Mouse (Mus musculus) hindbrain, embryonic 12.5 days (tissue): ENCODE measurements around the gene Lcn4. TPM values are rescaled to one million over a fixed set of nuclear protein-coding genes. Genes with fewer than 3 reads are reported as not detected.

ENCODE experiments used
- ATAC-seq: fragments of 200-750 bp; cut with Nextera tagmentation; 2 replicates; pipeline ENCODE4 v1.8.0; 2017; ENCODE audit warnings: moderate TSS enrichment; ENCODE audit not compliant: low FRiP score
- H3K27ac ChIP-seq: fragments of 300-500 bp; sonication (generic); 2 replicates; pipeline ENCODE4 v1.5.1; 2016; ENCODE audit warnings: mild to moderate bottlenecking
- H3K27me3 ChIP-seq: fragments of 300-500 bp; sonication (generic); 2 replicates; pipeline ENCODE4 v1.6.1; 2016; ENCODE audit warnings: mild to moderate bottlenecking
- H3K36me3 ChIP-seq: fragments of 300-500 bp; sonication (generic); 2 replicates; pipeline ENCODE4 v1.6.1; 2016; ENCODE audit warnings: mild to moderate bottlenecking
- H3K4me1 ChIP-seq: fragments of 300-500 bp; sonication (generic); 2 replicates; pipeline ENCODE4 v1.6.1; 2016
- H3K4me2 ChIP-seq: fragments of 300-500 bp; sonication (generic); replicated peaks from 2 replicates; pipeline ENCODE4 v1.6.1; 2016; ENCODE audit warnings: mild to moderate bottlenecking
- H3K4me3 ChIP-seq: fragments of 300-500 bp; sonication (generic); 2 replicates; pipeline ENCODE4 v1.5.1; 2016; ENCODE audit warnings: mild to moderate bottlenecking
- H3K9ac ChIP-seq: fragments of 300-500 bp; sonication (generic); 2 replicates; pipeline ENCODE4 v1.6.1; 2016; ENCODE audit warnings: mild to moderate bottlenecking, moderate library complexity
- H3K9me3 ChIP-seq: fragments of 300-500 bp; sonication (generic); replicated peaks from 2 replicates; pipeline ENCODE4 v1.6.1; 2016; ENCODE audit warnings: mild to moderate bottlenecking
- WGBS: fragments of 180-500 bp; shearing (Covaris S2); methylation state at CpG from one replicate; pipeline ENCODE4 v1.1.7; 2016; 5-methylcytosine and 5-hydroxymethylcytosine counted together
- polyA plus RNA-seq: library from polyadenylated mRNA; unstranded; fragments of >200 nt; fragmentation: Nextera tagmentation; extraction: Ambion mirVana; gene quantifications from 2 replicates; pipeline ENCODE4 v1.2.1, GENCODE M21; 2016

The Lcn4 gene
- polyA plus RNA-seq, 1 experiment from 2014 or later: not detected

GRCm38 (mm10) chr2:26632541-26633395, 38.3 kb downstream of the Lcn4 start:
- whole genome bisulfite sequencing: 77% methylated on average over 16 of the region's 16 CpGs
- no peak overlapping the region for H3K27ac ChIP-seq
- no peak overlapping the region for H3K4me3 ChIP-seq
- no peaks in the 10 kb centered on the region for H3K27me3 ChIP-seq
- peak overlapping the region; percentile 28 for H3K9ac ChIP-seq
- H3K9me3 ChIP-seq: no peaks in the 10 kb centered on the region
- peak overlapping the region; percentile 13; the same call in 1 of the 2 replicates for H3K4me2 ChIP-seq
- H3K4me1 ChIP-seq: peaks cover 48% of the 10 kb centered on the region
- peaks cover 50% of the 10 kb centered on the region for H3K36me3 ChIP-seq
- no peak for ATAC-seq

GRCm38 (mm10) chr2:26628792-26629437, 42.2 kb downstream of the Lcn4 start:
- peak overlapping the region; percentile 93 for H3K9ac ChIP-seq
- H3K4me2 ChIP-seq: peak overlapping the region; percentile 82
- H3K27ac ChIP-seq: peak overlapping the region; percentile 79
- H3K27me3 ChIP-seq: no peaks in the 10 kb centered on the region
- H3K36me3 ChIP-seq: peaks cover 12% of the 10 kb centered on the region; the same call in 1 of the 2 replicates
- H3K4me1 ChIP-seq: peaks cover 34% of the 10 kb centered on the region
- ATAC-seq: peak; percentile 53
- H3K9me3 ChIP-seq: no peaks in the 10 kb centered on the region
- 18% methylated on average over 5 of the region's 5 CpGs for WGBS
- peak overlapping the region; percentile 68 for H3K4me3 ChIP-seq

DNA sequence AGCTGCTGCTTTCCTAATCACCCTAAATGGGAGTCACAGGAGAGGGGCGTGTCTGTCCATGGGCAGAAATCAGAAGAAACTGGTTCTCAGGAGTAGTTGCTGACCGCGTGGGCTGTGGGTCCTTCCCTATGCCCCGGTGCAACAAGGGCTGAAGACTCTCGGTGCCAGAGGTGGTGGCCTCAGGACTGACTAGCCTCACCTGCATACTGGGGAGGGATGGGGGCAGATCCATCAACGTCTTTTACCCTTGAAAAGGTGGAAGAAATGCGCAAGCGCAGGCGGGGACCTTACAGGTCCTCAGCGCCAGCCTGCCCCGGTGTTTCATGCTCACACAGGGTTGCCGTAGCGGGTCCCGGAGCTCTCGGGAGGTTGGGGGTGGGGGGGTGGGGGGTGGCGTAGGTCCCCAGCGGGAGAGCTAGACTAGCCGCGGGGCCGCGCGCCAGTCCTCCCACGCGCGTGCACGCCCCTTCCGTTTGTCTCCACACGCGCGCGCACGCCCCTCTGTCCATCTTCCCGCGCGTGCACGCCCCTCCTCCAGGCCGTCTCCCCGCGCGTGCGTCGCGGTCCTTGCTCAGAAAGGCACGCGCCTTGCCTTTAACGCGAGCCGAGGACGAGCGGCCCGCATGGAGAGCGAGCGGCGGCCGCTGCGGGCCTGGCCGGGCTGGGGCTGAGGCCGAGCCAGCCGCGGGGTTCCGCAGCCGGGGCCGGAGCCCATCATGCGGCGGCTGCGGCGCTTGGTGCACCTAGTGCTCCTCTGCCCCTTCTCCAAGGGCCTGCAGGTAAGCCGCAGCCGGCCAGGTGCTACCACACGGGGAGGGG, 43.0 kb downstream of the Lcn4 start, which contains the start of gene Fam69b:
Gene Fam69b, plus strand, starts transcription at position 537 of the 819 bp plus-strand sequence.
- peak; percentile 78 for ATAC-seq
- Histone ChIP-seq H3K9ac (peak within 1 kb of the TSS; percentile 93), H3K4me3 (peak within 1 kb of the TSS; percentile 68), H3K4me2 (peak within 1 kb of the TSS; percentile 82), H3K4me1 (peaks cover 34% of the 10 kb centered on the region), H3K9me3 (no peaks in the 10 kb centered on the region), H3K27ac (peak within 1 kb of the TSS; percentile 79), H3K36me3 (peaks cover 11% of the 10 kb centered on the region; the same call in 1 of the 2 replicates), H3K27me3 (no peaks in the 10 kb centered on the region)
- under 1% methylated on average over 54 of the region's 70 CpGs for WGBS

DNA sequence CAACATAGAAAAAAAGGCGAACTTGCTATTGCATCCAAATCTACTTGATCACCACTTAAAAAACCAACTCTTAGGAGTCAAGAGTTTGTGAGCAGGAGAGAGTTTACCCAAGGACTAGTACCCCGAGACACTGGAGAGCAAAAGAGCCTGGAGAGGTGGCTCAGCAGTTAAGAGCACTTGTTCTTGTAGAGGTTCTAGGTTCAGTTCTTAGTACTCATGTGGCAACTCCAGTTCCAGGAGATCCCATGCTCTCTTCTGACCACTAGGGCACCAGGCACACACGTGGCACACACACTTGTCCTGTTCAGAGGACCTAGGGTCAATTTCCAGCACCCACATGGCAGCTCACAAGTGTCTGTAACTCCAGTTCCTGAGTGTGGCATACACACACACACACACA, 45.0 kb downstream of the Lcn4 start:
- no peaks in the 10 kb centered on the region for H3K27me3 ChIP-seq
- H3K36me3 ChIP-seq: peaks cover 4% of the 10 kb centered on the region; the same call in 1 of the 2 replicates
- no peak overlapping the region for H3K27ac ChIP-seq
- no peak overlapping the region for H3K4me3 ChIP-seq
- ATAC-seq: no peak
- H3K9me3 ChIP-seq: no peaks in the 10 kb centered on the region
- H3K9ac ChIP-seq: no peak overlapping the region
- no peak overlapping the region for H3K4me2 ChIP-seq
- peaks cover 23% of the 10 kb centered on the region for H3K4me1 ChIP-seq
- 71% methylated on average over 3 of the region's 3 CpGs for WGBS

DNA sequence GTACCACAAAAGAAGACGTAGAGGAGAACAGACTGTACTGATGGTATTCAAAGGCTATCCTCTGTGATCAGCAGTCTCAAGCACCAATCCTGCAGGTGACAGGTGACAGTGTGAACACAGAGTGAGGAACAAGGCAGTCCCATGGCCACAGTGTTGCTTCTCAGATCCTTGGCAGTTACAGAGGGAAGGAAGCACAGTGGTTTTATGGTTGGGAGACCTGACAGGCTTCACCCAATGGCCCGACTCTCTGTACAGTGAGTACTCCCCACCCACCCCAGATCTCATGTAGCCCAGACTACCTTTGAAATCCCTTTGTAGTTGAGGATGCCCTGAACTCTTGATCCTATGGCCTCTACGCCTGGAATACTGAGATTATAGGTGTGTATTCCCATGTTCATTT, 45.7 kb downstream of the Lcn4 start:
- no peak overlapping the region for H3K4me3 ChIP-seq
- no peaks in the 10 kb centered on the region for H3K9me3 ChIP-seq
- H3K27ac ChIP-seq: no peak overlapping the region
- no peaks in the 10 kb centered on the region for H3K27me3 ChIP-seq
- no peaks in the 10 kb centered on the region for H3K36me3 ChIP-seq
- peaks cover 17% of the 10 kb centered on the region for H3K4me1 ChIP-seq
- 78% methylated on average over 3 of the region's 3 CpGs for WGBS
- H3K9ac ChIP-seq: no peak overlapping the region
- ATAC-seq: no peak
- H3K4me2 ChIP-seq: no peak overlapping the region

DNA sequence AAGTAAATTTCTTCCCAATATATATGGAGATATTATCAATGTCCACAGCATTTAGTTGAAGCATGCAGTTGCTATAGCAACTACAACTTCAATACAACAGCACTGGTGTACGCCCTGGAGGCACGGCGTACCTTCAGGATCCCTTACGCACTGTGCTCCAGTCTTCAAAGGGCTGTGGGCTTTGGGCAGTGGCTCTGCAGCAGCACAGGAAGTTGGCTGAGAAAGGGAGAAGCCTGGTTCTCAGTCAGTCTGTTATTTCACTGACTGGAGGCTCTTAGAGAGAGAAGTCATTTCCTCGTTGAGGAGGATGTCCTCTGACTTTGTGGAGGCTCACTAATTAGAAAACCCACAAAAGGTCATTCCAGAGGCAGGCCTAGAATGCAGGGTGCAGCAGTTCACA, 48.1 kb downstream of the Lcn4 start:
- H3K27ac ChIP-seq: no peak overlapping the region
- ATAC-seq: no peak
- H3K4me1 ChIP-seq: no peaks in the 10 kb centered on the region
- H3K9ac ChIP-seq: no peak overlapping the region
- WGBS: 78% methylated on average over 5 of the region's 5 CpGs
- no peaks in the 10 kb centered on the region for H3K36me3 ChIP-seq
- no peak overlapping the region for H3K4me2 ChIP-seq
- H3K27me3 ChIP-seq: no peaks in the 10 kb centered on the region
- H3K4me3 ChIP-seq: no peak overlapping the region
- no peaks in the 10 kb centered on the region for H3K9me3 ChIP-seq

- no peaks in the 10 kb centered on the region for H3K4me1 ChIP-seq
- H3K4me2 ChIP-seq: no peak overlapping the region
- no peaks in the 10 kb centered on the region for H3K9me3 ChIP-seq
- no peaks in the 10 kb centered on the region for H3K36me3 ChIP-seq
- WGBS: 55% methylated on average over 2 of the region's 2 CpGs
- no peak overlapping the region for H3K9ac ChIP-seq
- no peak overlapping the region for H3K27ac ChIP-seq
- no peak for ATAC-seq
- no peaks in the 10 kb centered on the region for H3K27me3 ChIP-seq
- no peak overlapping the region for H3K4me3 ChIP-seq
Measured at GRCm38 (mm10) chr2:26621246-26621645, 49.8 kb downstream of the Lcn4 start.

DNA sequence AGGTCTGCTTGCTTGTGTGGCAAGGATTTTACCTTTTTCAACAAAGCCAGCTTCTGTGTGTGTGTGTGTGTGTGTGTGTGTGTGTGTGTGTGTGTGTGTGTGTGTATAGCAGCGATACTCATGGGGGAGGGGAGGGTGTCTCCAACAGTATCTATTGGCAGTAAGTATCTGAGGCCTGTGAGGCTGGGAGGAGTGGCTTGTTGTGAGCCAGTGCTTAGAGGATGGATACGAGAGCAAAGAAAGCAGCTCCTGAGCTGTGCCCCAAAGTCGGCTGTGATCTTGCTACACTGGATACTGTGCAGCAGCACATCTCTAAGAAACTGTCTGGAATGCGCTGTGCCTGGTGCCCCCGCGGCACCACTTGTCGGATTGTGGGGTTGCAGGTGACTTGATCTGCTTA, 53.2 kb downstream of the Lcn4 start:
- Histone ChIP-seq H3K4me3 (no peak overlapping the region), H3K9me3 (no peaks in the 10 kb centered on the region), H3K36me3 (no peaks in the 10 kb centered on the region), H3K4me1 (no peaks in the 10 kb centered on the region), H3K9ac (no peak overlapping the region), H3K4me2 (no peak overlapping the region), H3K27ac (no peak overlapping the region), H3K27me3 (0 out of 2 replicates have a peak, but pooled peaks cover 3% of the 10 kb centered on the region)
- ATAC-seq: no peak
- 63% methylated on average over 7 of the region's 7 CpGs for WGBS

Other genes with a start within 250 kb of the Lcn4 start
- 32.3 and 35.3 TPM in 2 replicates for gene Sec16a, start 226.1 kb downstream of the Lcn4 start, polyA plus RNA-seq
- gene Notch1, start 154.6 kb downstream of the Lcn4 start, polyA plus RNA-seq: 38.0 and 41.0 TPM in 2 replicates
- 61.4 and 72.1 TPM in 2 replicates for gene Egfl7, start 91.3 kb downstream of the Lcn4 start, polyA plus RNA-seq
- not detected in 2 replicates for gene Gm20532, start 84.6 kb downstream of the Lcn4 start, polyA plus RNA-seq
- gene Agpat2, start 66.9 kb downstream of the Lcn4 start, polyA plus RNA-seq: 11.7 and 13.1 TPM in 2 replicates
- gene Fam69b, start 42.8 kb downstream of the Lcn4 start, polyA plus RNA-seq: 70.1 and 73.7 TPM in 2 replicates
- gene Abo, start 193.7 kb upstream of the Lcn4 start, polyA plus RNA-seq: not detected in 2 replicates
- gene Surf6, start 231.6 kb upstream of the Lcn4 start, polyA plus RNA-seq: 30.8 and 32.3 TPM in 2 replicates
- gene Med22, start 239.4 kb upstream of the Lcn4 start, polyA plus RNA-seq: 107 and 116 TPM in 2 replicates
- 461 and 470 TPM in 2 replicates for gene Rpl7a, start 239.5 kb upstream of the Lcn4 start, polyA plus RNA-seq
- 50.1 and 50.4 TPM in 2 replicates for gene Surf2, start 245.1 kb upstream of the Lcn4 start, polyA plus RNA-seq
- gene Surf1, start 245.2 kb upstream of the Lcn4 start, polyA plus RNA-seq: 55.0 and 58.6 TPM in 2 replicates